Mouse (Mus musculus) heart, postnatal 0 days (tissue): ENCODE measurements around the gene Lrrc8c. TPM values are rescaled to one million over a fixed set of nuclear protein-coding genes. Genes with fewer than 3 reads are reported as not detected.

ENCODE experiments used
- ATAC-seq: fragments of 200-750 bp; cut with Nextera tagmentation; 2 replicates; pipeline ENCODE4 v1.8.0; 2017; ENCODE audit warnings: low read depth, moderate number of reproducible peaks, moderate library complexity; ENCODE audit not compliant: insufficient read depth
- DNase-seq: peaks from one replicate; pipeline ENCODE4 v3.0.0-alpha.2; 2016; ENCODE audit warnings: low spot score
- H3K27ac ChIP-seq: fragments of 300-500 bp; sonication (generic); 2 replicates; pipeline ENCODE4 v1.5.1; 2014; ENCODE audit warnings: low read depth, mild to moderate bottlenecking
- H3K27me3 ChIP-seq: fragments of 300-500 bp; sonication (generic); 2 replicates; pipeline ENCODE4 v1.6.1; 2014; ENCODE audit warnings: low read length, mixed read lengths; ENCODE audit not compliant: control insufficient read depth, insufficient read depth
- H3K36me3 ChIP-seq: fragments of 300-500 bp; sonication (generic); replicated peaks from 2 replicates; pipeline ENCODE4 v1.6.1; 2014; ENCODE audit warnings: low read length, mixed read lengths; ENCODE audit not compliant: control insufficient read depth, insufficient read depth
- H3K4me1 ChIP-seq: fragments of 300-500 bp; sonication (generic); 2 replicates; pipeline ENCODE4 v1.6.1; 2014; ENCODE audit warnings: antibody characterized with exemption; ENCODE audit not compliant: control insufficient read depth, insufficient read depth
- H3K4me2 ChIP-seq: fragments of 300-500 bp; sonication (generic); 2 replicates; pipeline ENCODE4 v1.6.1; 2014; ENCODE audit warnings: low read depth, mild to moderate bottlenecking, low read length, moderate library complexity
- H3K4me3 ChIP-seq: fragments of 300-500 bp; sonication (generic); 2 replicates; pipeline ENCODE4 v1.5.1; 2014; ENCODE audit warnings: low read depth, low read length
- H3K9ac ChIP-seq: fragments of 300-500 bp; sonication (generic); replicated peaks from 2 replicates; pipeline ENCODE4 v1.6.1; 2014; ENCODE audit warnings: low read depth, low read length, mixed read lengths
- H3K9me3 ChIP-seq: fragments of 300-500 bp; sonication (generic); replicated peaks from 2 replicates; pipeline ENCODE4 v1.6.1; 2016; ENCODE audit warnings: low read length; ENCODE audit not compliant: control insufficient read depth
- CTCF ChIP-seq: IDR thresholded peaks from 2 replicates; pipeline ENCODE4 v1.5.1; 2016; ENCODE audit warnings: antibody characterized with exemption, control low read depth, low read depth
- EP300 ChIP-seq: IDR thresholded peaks from 2 replicates; pipeline ENCODE4 v1.6.1; 2016; ENCODE audit warnings: antibody characterized with exemption, low read depth
- WGBS: fragments of 180-500 bp; shearing (Covaris S2); extraction: QIAGEN DNeasy Blood & Tissue Kit; methylation state at CpG from one replicate; pipeline ENCODE4 v1.1.7; 2014; 5-methylcytosine and 5-hydroxymethylcytosine counted together
- polyA plus RNA-seq: library from polyadenylated mRNA; unstranded; fragments of >200 nt; fragmentation: Nextera tagmentation; extraction: Ambion mirVana; gene quantifications from 2 replicates; pipeline ENCODE4 v1.2.1, GENCODE M21; 2015
- total RNA-seq: library from RNA; depleted of rRNA; stranded (reverse); fragments of >200 nt; gene quantifications from 2 replicates; pipeline ENCODE4 v1.2.3, GENCODE M21; 2014; ENCODE audit warnings: low replicate concordance

Lrrc8c gene
- total and polyA plus RNA-seq, 2 experiments from 2014 or later, result 5.0 to 14.9 TPM

- no peak overlapping the region for H3K4me2 ChIP-seq
- no peak for DNase-seq
- no peak overlapping the region for H3K9ac ChIP-seq
- ATAC-seq, result 0 out of 2 replicates have a peak, but pooled peaks have one; percentile 20
- peak overlapping the region; percentile 4; the same call in 1 of the 2 replicates for H3K27ac ChIP-seq
- WGBS, result 58% methylated on average over 4 of the region's 4 CpGs
- no peaks in the 10 kb centered on the region for H3K9me3 ChIP-seq
- no peaks in the 10 kb centered on the region for H3K27me3 ChIP-seq
- no peak overlapping the region for H3K4me3 ChIP-seq
- 0 out of 2 replicates have a peak, but pooled peaks cover 5% of the 10 kb centered on the region for H3K4me1 ChIP-seq
- TF ChIP-seq CTCF (no peak), EP300 (no peak)
- no peaks in the 10 kb centered on the region for H3K36me3 ChIP-seq
Measured at GRCm38 (mm10) chr5:105498429-105499000, 20.7 kb upstream of the Lrrc8c start.

GRCm38 (mm10) chr5:105499396-105499795, 19.8 kb upstream of the Lrrc8c start:
- Histone ChIP-seq H3K4me2 (no peak overlapping the region), H3K27me3 (no peaks in the 10 kb centered on the region), H3K27ac (no peak overlapping the region), H3K9ac (no peak overlapping the region), H3K9me3 (no peaks in the 10 kb centered on the region), H3K36me3 (no peaks in the 10 kb centered on the region), H3K4me3 (no peak overlapping the region), H3K4me1 (0 out of 2 replicates have a peak, but pooled peaks cover 5% of the 10 kb centered on the region)
- 67% methylated on average over 1 of the region's 1 CpGs for WGBS
- TF ChIP-seq CTCF (no peak), EP300 (no peak)
- DNase-seq (peak; percentile 29), ATAC-seq (peak; percentile 34; the same call in 1 of the 2 replicates)

GRCm38 (mm10) chr5:105500132-105501121, 18.8 kb upstream of the Lrrc8c start:
- WGBS, result 62% methylated on average over 12 of the region's 12 CpGs
- DNase-seq, result peak; percentile 20
- Histone ChIP-seq H3K27me3 (no peaks in the 10 kb centered on the region), H3K9me3 (no peaks in the 10 kb centered on the region), H3K4me1 (0 out of 2 replicates have a peak, but pooled peaks cover 5% of the 10 kb centered on the region), H3K36me3 (no peaks in the 10 kb centered on the region), H3K27ac (no peak overlapping the region), H3K4me2 (no peak overlapping the region), H3K4me3 (no peak overlapping the region), H3K9ac (no peak overlapping the region)
- TF ChIP-seq EP300 (no peak), CTCF (peak; percentile 14)
- no peak for ATAC-seq

- DNase-seq (no peak), ATAC-seq (no peak)
- Histone ChIP-seq H3K4me2 (no peak overlapping the region), H3K27ac (no peak overlapping the region), H3K9ac (no peak overlapping the region), H3K36me3 (no peaks in the 10 kb centered on the region), H3K27me3 (no peaks in the 10 kb centered on the region), H3K4me3 (no peak overlapping the region), H3K9me3 (no peaks in the 10 kb centered on the region), H3K4me1 (no peaks in the 10 kb centered on the region)
- TF ChIP-seq CTCF, result no peak
- TF ChIP-seq EP300, result no peak
- WGBS, result 82% methylated on average over 3 of the region's 3 CpGs
Measured at GRCm38 (mm10) chr5:105501136-105501535, 18.1 kb upstream of the Lrrc8c start.

GRCm38 (mm10) chr5:105508813-105509212, 10.4 kb upstream of the Lrrc8c start:
- WGBS, result 92% methylated on average over 6 of the region's 6 CpGs
- TF ChIP-seq EP300 (no peak), CTCF (no peak)
- DNase-seq (no peak), ATAC-seq (no peak)
- Histone ChIP-seq H3K4me2 (no peak overlapping the region), H3K4me1 (no peaks in the 10 kb centered on the region), H3K27me3 (no peaks in the 10 kb centered on the region), H3K4me3 (no peak overlapping the region), H3K36me3 (no peaks in the 10 kb centered on the region), H3K9me3 (no peaks in the 10 kb centered on the region), H3K27ac (no peak overlapping the region), H3K9ac (no peak overlapping the region)
